Mouse (Mus musculus) heart, embryonic 11.5 days (tissue): ENCODE measurements around the gene Myo1b. TPM values are rescaled to one million over a fixed set of nuclear protein-coding genes. Genes with fewer than 3 reads are reported as not detected.

ENCODE experiments used
- ATAC-seq: fragments of 200-750 bp; cut with Nextera tagmentation; replicated peaks from 2 replicates; pipeline ENCODE4 v1.8.0; 2017; ENCODE audit warnings: moderate library complexity; ENCODE audit not compliant: insufficient number of reproducible peaks, low FRiP score, low TSS enrichment
- H3K27ac ChIP-seq: fragments of 300-500 bp; sonication (generic); 2 replicates; pipeline ENCODE4 v1.5.1; 2014; ENCODE audit warnings: mild to moderate bottlenecking, low read depth, low read length
- H3K27me3 ChIP-seq: fragments of 300-500 bp; sonication (generic); 2 replicates; pipeline ENCODE4 v1.6.1; 2014; ENCODE audit warnings: mild to moderate bottlenecking, low read length, mixed read lengths; ENCODE audit not compliant: control insufficient read depth, insufficient read depth
- H3K36me3 ChIP-seq: fragments of 300-500 bp; sonication (generic); 2 replicates; pipeline ENCODE4 v1.6.1; 2014; ENCODE audit warnings: mild to moderate bottlenecking, low read length, moderate library complexity, mixed read lengths; ENCODE audit not compliant: control insufficient read depth, insufficient read depth
- H3K4me1 ChIP-seq: fragments of 300-500 bp; sonication (generic); 2 replicates; pipeline ENCODE4 v1.6.1; 2014; ENCODE audit warnings: low read length; ENCODE audit not compliant: control insufficient read depth, insufficient read depth
- H3K4me2 ChIP-seq: fragments of 300-500 bp; sonication (generic); 2 replicates; pipeline ENCODE4 v1.6.1; 2014; ENCODE audit warnings: mild to moderate bottlenecking, moderate library complexity
- H3K4me3 ChIP-seq: fragments of 300-500 bp; sonication (generic); 2 replicates; pipeline ENCODE4 v1.5.1; 2014; ENCODE audit warnings: low read depth, low read length
- H3K9ac ChIP-seq: fragments of 300-500 bp; sonication (generic); 2 replicates; pipeline ENCODE4 v1.6.1; 2014; ENCODE audit warnings: mild to moderate bottlenecking, low read depth, low read length, moderate library complexity
- H3K9me3 ChIP-seq: fragments of 300-500 bp; sonication (generic); replicated peaks from 2 replicates; pipeline ENCODE4 v1.6.1; 2016; ENCODE audit warnings: low read length; ENCODE audit not compliant: control insufficient read depth
- WGBS: fragments of 180-500 bp; shearing (Covaris S2); extraction: QIAGEN DNeasy Blood & Tissue Kit; methylation state at CpG from one replicate; pipeline ENCODE4 v1.1.7; 2014; ENCODE audit not compliant: insufficient replicate concordance; 5-methylcytosine and 5-hydroxymethylcytosine counted together
- polyA plus RNA-seq: library from polyadenylated mRNA; unstranded; fragments of >200 nt; fragmentation: Nextera tagmentation; extraction: Ambion mirVana; gene quantifications from 2 replicates; pipeline ENCODE4 v1.2.1, GENCODE M21; 2014

The Myo1b gene
- polyA plus RNA-seq, 1 experiment from 2014 or later, result 51.8 TPM

- no peak for ATAC-seq
- H3K4me1 ChIP-seq, result peaks cover 4% of the 10 kb centered on the region; the same call in 1 of the 2 replicates
- no peak overlapping the region for H3K9ac ChIP-seq
- no peaks in the 10 kb centered on the region for H3K9me3 ChIP-seq
- H3K27ac ChIP-seq, result no peak overlapping the region
- H3K4me3 ChIP-seq, result no peak overlapping the region
- H3K36me3 ChIP-seq, result no peaks in the 10 kb centered on the region
- WGBS, result 68% methylated on average over 8 of the region's 8 CpGs
- H3K27me3 ChIP-seq, result no peaks in the 10 kb centered on the region
- H3K4me2 ChIP-seq, result no peak overlapping the region
Measured at GRCm38 (mm10) chr1:51849570-51850211, 66.2 kb downstream of the Myo1b start.

GRCm38 (mm10) chr1:51845264-51846036, 70.4 kb downstream of the Myo1b start:
- ATAC-seq, result no peak
- H3K4me2 ChIP-seq, result no peak overlapping the region
- WGBS, result 75% methylated on average over 2 of the region's 2 CpGs

GRCm38 (mm10) chr1:51837845-51838623, 77.8 kb downstream of the Myo1b start:
- H3K9me3 ChIP-seq, result no peaks in the 10 kb centered on the region
- H3K27ac ChIP-seq, result no peak overlapping the region
- no peaks in the 10 kb centered on the region for H3K27me3 ChIP-seq
- ATAC-seq, result no peak
- H3K4me2 ChIP-seq, result no peak overlapping the region
- H3K36me3 ChIP-seq, result peaks cover 2% of the 10 kb centered on the region
- WGBS, result 69% methylated on average over 11 of the region's 11 CpGs
- no peak overlapping the region for H3K9ac ChIP-seq
- peaks cover 28% of the 10 kb centered on the region for H3K4me1 ChIP-seq
- H3K4me3 ChIP-seq, result no peak overlapping the region

More at GRCm38 (mm10) chr1:51845264-51846036, 70.4 kb downstream of the Myo1b start:
- no peaks in the 10 kb centered on the region for H3K27me3 ChIP-seq
- no peak overlapping the region for H3K27ac ChIP-seq
- H3K9ac ChIP-seq, result no peak overlapping the region
- peaks cover 4% of the 10 kb centered on the region; the same call in 1 of the 2 replicates for H3K4me1 ChIP-seq
- H3K9me3 ChIP-seq, result no peaks in the 10 kb centered on the region
- no peak overlapping the region for H3K4me3 ChIP-seq
- no peaks in the 10 kb centered on the region for H3K36me3 ChIP-seq

GRCm38 (mm10) chr1:51837311-51837710, 78.6 kb downstream of the Myo1b start:
- H3K4me2 ChIP-seq, result no peak overlapping the region
- H3K27me3 ChIP-seq, result no peaks in the 10 kb centered on the region
- ATAC-seq, result no peak
- H3K4me3 ChIP-seq, result no peak overlapping the region
- 67% methylated on average over 4 of the region's 4 CpGs for WGBS
- peaks cover 28% of the 10 kb centered on the region for H3K4me1 ChIP-seq
- H3K36me3 ChIP-seq, result peaks cover 9% of the 10 kb centered on the region
- H3K9me3 ChIP-seq, result no peaks in the 10 kb centered on the region
- H3K9ac ChIP-seq, result no peak overlapping the region
- no peak overlapping the region for H3K27ac ChIP-seq

GRCm38 (mm10) chr1:51835795-51836194, 80.1 kb downstream of the Myo1b start:
- WGBS, result 32% methylated on average over 8 of the region's 8 CpGs
- Histone ChIP-seq H3K27me3 (no peaks in the 10 kb centered on the region), H3K4me3 (no peak overlapping the region), H3K9ac (no peak overlapping the region), H3K9me3 (no peaks in the 10 kb centered on the region), H3K27ac (no peak overlapping the region), H3K4me1 (peaks cover 28% of the 10 kb centered on the region), H3K36me3 (peaks cover 9% of the 10 kb centered on the region), H3K4me2 (no peak overlapping the region; the same call in 1 of the 2 replicates)
- ATAC-seq, result no peak

- Histone ChIP-seq H3K4me2 (no peak overlapping the region), H3K9ac (no peak overlapping the region), H3K36me3 (peaks cover 9% of the 10 kb centered on the region), H3K27me3 (no peaks in the 10 kb centered on the region), H3K4me3 (no peak overlapping the region), H3K27ac (no peak overlapping the region), H3K9me3 (no peaks in the 10 kb centered on the region), H3K4me1 (peaks cover 28% of the 10 kb centered on the region)
- 77% methylated on average over 3 of the region's 3 CpGs for WGBS
- no peak for ATAC-seq
Measured at GRCm38 (mm10) chr1:51834072-51834471, 81.8 kb downstream of the Myo1b start.

GRCm38 (mm10) chr1:51829353-51829752, 86.5 kb downstream of the Myo1b start:
- H3K9ac ChIP-seq, result no peak overlapping the region
- WGBS, result 85% methylated on average over 9 of the region's 9 CpGs
- H3K27ac ChIP-seq, result no peak overlapping the region
- peaks cover 9% of the 10 kb centered on the region for H3K36me3 ChIP-seq
- H3K4me3 ChIP-seq, result no peak overlapping the region
- no peak overlapping the region for H3K4me2 ChIP-seq
- H3K9me3 ChIP-seq, result no peaks in the 10 kb centered on the region
- H3K4me1 ChIP-seq, result no peaks in the 10 kb centered on the region
- no peaks in the 10 kb centered on the region for H3K27me3 ChIP-seq
- ATAC-seq, result no peak

GRCm38 (mm10) chr1:51822531-51822930, 93.3 kb downstream of the Myo1b start:
- Histone ChIP-seq H3K27ac (no peak overlapping the region), H3K27me3 (no peaks in the 10 kb centered on the region), H3K36me3 (no peaks in the 10 kb centered on the region), H3K9me3 (no peaks in the 10 kb centered on the region), H3K9ac (no peak overlapping the region), H3K4me3 (no peak overlapping the region), H3K4me2 (no peak overlapping the region), H3K4me1 (peaks cover 4% of the 10 kb centered on the region)
- 79% methylated on average over 4 of the region's 4 CpGs for WGBS
- no peak for ATAC-seq
